Mouse (Mus musculus) layer of hippocampus, postnatal 25 days (tissue): ENCODE measurements at regions not wholly inside any gene's neighbourhood (a gene's known extent, or its start where the extent isn't known, plus 50 kb on each side); places are given as distances from the start of the nearest gene placed in this dataset.

Experiments
- DNase-seq, 2 experiments: peaks; one replicate each; pipeline ENCODE4 v3.0.0; 2022; ENCODE audit warnings: mixed read lengths in 2 of 2, low spot score in 1 of 2; ENCODE audit errors: extremely low spot score in 1 of 2

GRCm38 (mm10) chr16:77885060-77885679 lies 283.3 kb upstream of the Gm11146 start:
- peak in 1 of 2 experiments; percentile 11 for DNase-seq

- DNase-seq: no peak
Observed at GRCm38 (mm10) chr16:77884495-77884894, 282.6 kb upstream of the Gm11146 start.

GRCm38 (mm10) chr16:77877006-77877405 lies 275.1 kb upstream of the Gm11146 start:
- DNase-seq: no peak

- DNase-seq: no peak
Observed at GRCm38 (mm10) chr16:77863246-77863645, 261.4 kb upstream of the Gm11146 start.

GRCm38 (mm10) chr16:77852066-77852781 lies 250.3 kb upstream of the Gm11146 start:
- no peak for DNase-seq

GRCm38 (mm10) chr16:77851206-77852065 lies 249.5 kb upstream of the Gm11146 start:
- no peak for DNase-seq

GRCm38 (mm10) chr16:77835767-77836166 lies 233.9 kb upstream of the Gm11146 start:
- no peak for DNase-seq

- no peak for DNase-seq
Observed at GRCm38 (mm10) chr16:77827322-77828117, 225.6 kb upstream of the Gm11146 start.

GRCm38 (mm10) chr16:77799709-77800108 lies 197.8 kb upstream of the Gm11146 start:
- DNase-seq: no peak

GRCm38 (mm10) chr16:77796926-77797325 lies 195.0 kb upstream of the Gm11146 start:
- DNase-seq: no peak

- no peak for DNase-seq
Observed at GRCm38 (mm10) chr16:77789652-77790051, 187.8 kb upstream of the Gm11146 start.

- DNase-seq: no peak
Observed at GRCm38 (mm10) chr16:77789206-77789605, 187.3 kb upstream of the Gm11146 start.

GRCm38 (mm10) chr16:77788781-77789150 lies 186.9 kb upstream of the Gm11146 start:
- DNase-seq: no peak

GRCm38 (mm10) chr16:77788041-77788780 lies 186.3 kb upstream of the Gm11146 start:
- DNase-seq: peak; percentile 30 to 44

GRCm38 (mm10) chr16:77787025-77787424 lies 185.1 kb upstream of the Gm11146 start:
- DNase-seq: no peak

- no peak for DNase-seq
Observed at GRCm38 (mm10) chr16:77779019-77779418, 177.1 kb upstream of the Gm11146 start.

- DNase-seq: no peak
Observed at GRCm38 (mm10) chr16:77772075-77772474, 170.2 kb upstream of the Gm11146 start.

GRCm38 (mm10) chr16:77760926-77761347 lies 159.0 kb upstream of the Gm11146 start:
- DNase-seq: no peak

GRCm38 (mm10) chr16:77760479-77760878 lies 158.6 kb upstream of the Gm11146 start:
- DNase-seq: no peak

- peak; percentile 35 to 54 for DNase-seq
Observed at GRCm38 (mm10) chr16:77759997-77760396, 158.1 kb upstream of the Gm11146 start.
